Mouse (Mus musculus): ENCODE measurements around the gene Polr1e. TPM values are rescaled to one million over a fixed set of nuclear protein-coding genes. Genes with fewer than 3 reads are reported as not detected.
"Not testable (repeated sequence)": the region's sequence is repeated elsewhere in the genome, so short reads cannot be mapped to it uniquely, and the experiment has no call there.

Gene Polr1e
- total and polyA plus RNA-seq, 3 experiments: 37.2 to 87.7 (median 78.6) TPM

GRCm38 (mm10) chr4:45037455-45038410 lies 19.4 kb downstream of the Polr1e start:
- H3K27me3 ChIP-seq (replicated peaks): no peaks in the 10 kb centered on the region
- no peaks in the 10 kb centered on the region for H3K9me3 ChIP-seq (replicated peaks; ENCODE audit: low read length)
- DNase-seq (ENCODE audit: extremely low read depth): no peak
- no peak overlapping the region for H3K9ac ChIP-seq (ENCODE audit: insufficient read depth, low read depth)
- no peaks in the 10 kb centered on the region for H3K79me2 ChIP-seq (replicated peaks; ENCODE audit: control insufficient read depth, extremely low read depth, insufficient read depth, poor library complexity, severe bottlenecking)
- no peak overlapping the region for H3K27ac ChIP-seq (ENCODE audit: insufficient read depth, low read depth)
- TF ChIP-seq UBTF (IDR thresholded peaks at IDR 0.05; ENCODE audit: low read depth, low read length) (no peak), USF1 (IDR thresholded peaks at IDR 0.05; ENCODE audit: low read depth, low read length) (no peak), EP300 (IDR thresholded peaks at IDR 0.05; ENCODE audit: low read length) (no peak), KAT2A (IDR thresholded peaks at IDR 0.05; ENCODE audit: insufficient replicate concordance, low read length) (no peak), ZKSCAN1 (IDR thresholded peaks at IDR 0.05; ENCODE audit: borderline replicate concordance, low read depth, low read length) (no peak), TBP (conservative IDR thresholded peaks at IDR 0.05; ENCODE audit: low read depth, low read length) (no peak), RCOR1 (conservative IDR thresholded peaks at IDR 0.05; ENCODE audit: low read depth, low read length) (no peak), ZC3H11A (IDR thresholded peaks at IDR 0.05; ENCODE audit: low read depth, low read length) (no peak), ETS1 (conservative IDR thresholded peaks at IDR 0.05; ENCODE audit: low read depth, low read length) (no peak), NRF1 (IDR thresholded peaks at IDR 0.05; ENCODE audit: low read depth, low read length) (no peak), MXI1 (IDR thresholded peaks at IDR 0.05; ENCODE audit: low read depth, low read length) (no peak), HCFC1 (IDR thresholded peaks at IDR 0.05; ENCODE audit: low read depth, low read length) (no peak), PAX5 (IDR thresholded peaks at IDR 0.05; ENCODE audit: low read length) (no peak), GABPA (IDR thresholded peaks at IDR 0.05; ENCODE audit: insufficient replicate concordance, low read depth, low read length) (no peak), MEF2A (IDR thresholded peaks at IDR 0.05; ENCODE audit: borderline replicate concordance, low read depth, low read length) (no peak), USF2 (conservative IDR thresholded peaks at IDR 0.05; ENCODE audit: low read depth, low read length) (no peak), POLR2A (IDR thresholded peaks at IDR 0.05; ENCODE audit: low read depth, low read length) (no peak), SIN3A (IDR thresholded peaks at IDR 0.05; ENCODE audit: low read length) (no peak), IRF4 (IDR thresholded peaks at IDR 0.05; ENCODE audit: low read depth, low read length) (no peak)
- in situ Hi-C loops (cut with MboI; ENCODE audit: low pct_ligation_motif_present, low pct_unique_long_range_greater_than_20kb, low sequenced_read_pairs): no loop called here
- peaks cover 5 to 31% of the 10 kb centered on the region in 2 experiments for H3K36me3 ChIP-seq (replicated peaks in 1 of 2; ENCODE audit: control insufficient read depth in 1 of 2, insufficient read depth in 1 of 2, low read length in 1 of 2)
- H3K4me3 ChIP-seq (replicated peaks in 1 of 3; ENCODE audit: low read depth in 2 of 3, low read length in 2 of 3, poor library complexity in 1 of 3): no peak overlapping the region
- dilution Hi-C loops (cut with MboI; ENCODE audit: extremely low pct_ligation_motif_present, extremely low pct_unique_long_range_greater_than_20kb, low sequenced_read_pairs): no loop called here
- no peak overlapping the region for H3K4me2 ChIP-seq (ENCODE audit: insufficient read depth, low read depth, poor library complexity, severe bottlenecking)
- peaks cover 0 to 9% of the 10 kb centered on the region in 2 experiments; a peak in 2 of 4 replicates for H3K4me1 ChIP-seq (ENCODE audit: control insufficient read depth in 1 of 2, insufficient read depth in 2 of 2)

DNA sequence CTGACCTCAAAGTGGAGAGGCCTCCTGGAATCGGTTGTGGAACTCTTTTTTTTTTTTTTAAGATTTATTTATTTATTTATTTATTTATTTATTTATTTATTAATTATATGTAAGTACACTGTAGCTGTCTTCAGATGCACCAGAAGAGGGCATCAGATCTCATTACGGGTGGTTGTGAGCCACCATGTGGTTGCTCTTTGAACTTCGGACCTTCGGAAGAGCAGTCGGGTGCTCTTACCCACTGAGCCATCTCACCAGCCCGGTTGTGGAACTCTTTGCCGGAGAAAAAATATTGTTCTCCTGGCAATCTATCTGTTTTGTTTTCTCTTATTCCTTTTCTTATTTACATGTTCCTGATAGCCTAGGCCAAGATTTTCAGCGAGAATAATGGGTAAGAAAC lies 20.5 kb downstream of the Polr1e start:
- H3K4me1 ChIP-seq (ENCODE audit: control insufficient read depth in 1 of 2, insufficient read depth in 2 of 2); H3K9me3 ChIP-seq (replicated peaks; ENCODE audit: low read length); H3K27ac ChIP-seq (ENCODE audit: insufficient read depth, low read depth); H3K79me2 ChIP-seq (replicated peaks; ENCODE audit: control insufficient read depth, extremely low read depth, insufficient read depth, poor library complexity, severe bottlenecking); H3K4me3 ChIP-seq (replicated peaks in 1 of 3; ENCODE audit: low read depth in 2 of 3, low read length in 2 of 3, poor library complexity in 1 of 3); dilution Hi-C loops (cut with MboI; ENCODE audit: extremely low pct_ligation_motif_present, extremely low pct_unique_long_range_greater_than_20kb, low sequenced_read_pairs); H3K9ac ChIP-seq (ENCODE audit: insufficient read depth, low read depth); in situ Hi-C loops (cut with MboI; ENCODE audit: low pct_ligation_motif_present, low pct_unique_long_range_greater_than_20kb, low sequenced_read_pairs); H3K4me2 ChIP-seq (ENCODE audit: insufficient read depth, low read depth, poor library complexity, severe bottlenecking); H3K27me3 ChIP-seq (replicated peaks): not testable (repeated sequence)
- TF ChIP-seq CTCF (conservative IDR thresholded peaks at IDR 0.05 in 1 of 2, IDR thresholded peaks at IDR 0.05 in 1 of 2; ENCODE audit: low read depth in 2 of 2, low read length in 2 of 2) (peak in 1 of 2 experiments; percentile 65; a peak in 2 of 4 replicates), SMC3 (IDR thresholded peaks at IDR 0.05; ENCODE audit: low read depth, low read length) (peak; percentile 19; the same call in 1 of the 2 replicates)
- H3K36me3 ChIP-seq (replicated peaks in 1 of 2; ENCODE audit: control insufficient read depth in 1 of 2, insufficient read depth in 1 of 2, low read length in 1 of 2): peaks cover 0 to 19% of the 10 kb centered on the region in 2 experiments
- peak; percentile 43 for DNase-seq (ENCODE audit: extremely low read depth)

- H3K4me3 ChIP-seq (replicated peaks in 1 of 3; ENCODE audit: low read depth in 2 of 3, low read length in 2 of 3, poor library complexity in 1 of 3); H3K79me2 ChIP-seq (replicated peaks; ENCODE audit: control insufficient read depth, extremely low read depth, insufficient read depth, poor library complexity, severe bottlenecking); H3K27ac ChIP-seq (ENCODE audit: insufficient read depth, low read depth); in situ Hi-C loops (cut with MboI; ENCODE audit: low pct_ligation_motif_present, low pct_unique_long_range_greater_than_20kb, low sequenced_read_pairs); H3K4me1 ChIP-seq (ENCODE audit: control insufficient read depth in 1 of 2, insufficient read depth in 2 of 2); H3K27me3 ChIP-seq (replicated peaks); H3K4me2 ChIP-seq (ENCODE audit: insufficient read depth, low read depth, poor library complexity, severe bottlenecking); H3K9me3 ChIP-seq (replicated peaks; ENCODE audit: low read length); dilution Hi-C loops (cut with MboI; ENCODE audit: extremely low pct_ligation_motif_present, extremely low pct_unique_long_range_greater_than_20kb, low sequenced_read_pairs); DNase-seq (ENCODE audit: extremely low read depth); H3K9ac ChIP-seq (ENCODE audit: insufficient read depth, low read depth): not testable (repeated sequence)
- peaks cover 0 to 13% of the 10 kb centered on the region in 2 experiments for H3K36me3 ChIP-seq (replicated peaks in 1 of 2; ENCODE audit: control insufficient read depth in 1 of 2, insufficient read depth in 1 of 2, low read length in 1 of 2)
Observed at GRCm38 (mm10) chr4:45039546-45039945, 21.2 kb downstream of the Polr1e start.
